Mouse (Mus musculus) left cerebral cortex, postnatal 14 days (tissue): Measurements from ENCODE around the gene Vamp2. TPM values are rescaled to one million over a fixed set of nuclear protein-coding genes. Genes with fewer than 3 reads are reported as not detected.

Source experiments
- DNase-seq, 2 experiments: peaks; one replicate each; pipeline ENCODE4 v3.0.0; 2021 to 2022; ENCODE audit warnings: low spot score in 2 of 2, mixed read lengths in 1 of 2
- intact Hi-C: fragments of 180-260 bp; cut with DNase I; formaldehyde crosslinking; loops from one replicate; pipeline ENCODE4 v1.15.1; 2025
- long read RNA-seq, 2 experiments: library from polyadenylated mRNA; stranded (forward); transcript quantifications; one replicate each; pipeline ENCODE4 v2.0.0; 2021
- total RNA-seq, 2 experiments: library from RNA; stranded (reverse); gene quantifications; 2 replicates each; pipeline ENCODE4 v1.2.3; 2021

The Vamp2 gene
- 1,000 to 10,000 TPM; 1,220 to 1,271 TPM for total RNA-seq
- long read RNA-seq, experiment 1, transcript Vamp2-201 (5 exons, 2,205 nt), result major isoform, 838 of 1,087 reads
- long read RNA-seq, experiment 1, partial matches to known transcripts, result 124 of 1,087 reads
- long read RNA-seq, experiment 1, other reads (novel, unspliced or antisense), result 121 of 1,087 reads
- long read RNA-seq, experiment 2, transcript Vamp2-201 (5 exons, 2,205 nt), result major isoform, 972 of 1,162 reads
- long read RNA-seq, experiment 2, partial matches to known transcripts, result 94 of 1,162 reads
- long read RNA-seq, experiment 2, other reads (novel, unspliced or antisense), result 94 of 1,162 reads

DNA sequence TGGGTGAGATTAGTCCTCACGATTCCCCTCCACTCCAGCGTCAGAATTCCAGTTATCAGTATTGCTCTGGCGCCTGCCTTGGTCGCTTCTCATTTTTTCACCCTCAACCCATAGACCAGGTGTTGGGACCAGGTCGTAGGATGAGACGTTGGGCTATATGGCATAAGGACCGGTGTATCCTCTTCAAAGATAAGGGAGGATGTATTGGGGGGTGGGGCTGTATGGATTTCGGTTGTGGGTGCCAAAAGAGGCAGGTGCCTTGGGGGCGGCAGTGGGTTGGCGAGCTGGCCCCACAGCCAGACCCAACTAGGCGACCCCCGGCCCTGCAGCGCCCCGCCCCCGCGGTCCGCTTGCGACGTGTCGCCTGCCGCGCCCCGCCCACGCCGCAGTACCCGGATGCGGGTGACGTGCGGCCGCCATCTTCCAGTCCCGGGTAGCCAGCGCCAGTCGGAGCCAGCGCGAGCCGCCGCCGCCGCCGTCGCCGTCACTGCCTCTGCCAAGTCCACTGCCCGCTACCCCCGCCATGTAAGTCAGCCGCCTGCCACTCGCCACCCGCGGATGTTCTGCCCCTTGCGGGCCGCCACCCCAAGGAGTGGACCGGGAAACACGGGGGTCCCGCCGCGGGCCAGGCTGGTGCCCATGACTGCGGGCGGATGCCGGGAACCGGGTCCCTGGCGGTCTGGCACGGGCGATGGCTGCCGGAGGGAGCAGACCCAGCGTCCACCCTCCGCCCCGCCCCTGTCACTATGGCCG, at the start of gene Vamp2:
Gene Vamp2, plus strand, starts transcription at position 388 of the 753 bp plus-strand sequence.
- intact Hi-C loops, result no loop called here
- DNase-seq, result peak; percentile 95 to 96

DNA sequence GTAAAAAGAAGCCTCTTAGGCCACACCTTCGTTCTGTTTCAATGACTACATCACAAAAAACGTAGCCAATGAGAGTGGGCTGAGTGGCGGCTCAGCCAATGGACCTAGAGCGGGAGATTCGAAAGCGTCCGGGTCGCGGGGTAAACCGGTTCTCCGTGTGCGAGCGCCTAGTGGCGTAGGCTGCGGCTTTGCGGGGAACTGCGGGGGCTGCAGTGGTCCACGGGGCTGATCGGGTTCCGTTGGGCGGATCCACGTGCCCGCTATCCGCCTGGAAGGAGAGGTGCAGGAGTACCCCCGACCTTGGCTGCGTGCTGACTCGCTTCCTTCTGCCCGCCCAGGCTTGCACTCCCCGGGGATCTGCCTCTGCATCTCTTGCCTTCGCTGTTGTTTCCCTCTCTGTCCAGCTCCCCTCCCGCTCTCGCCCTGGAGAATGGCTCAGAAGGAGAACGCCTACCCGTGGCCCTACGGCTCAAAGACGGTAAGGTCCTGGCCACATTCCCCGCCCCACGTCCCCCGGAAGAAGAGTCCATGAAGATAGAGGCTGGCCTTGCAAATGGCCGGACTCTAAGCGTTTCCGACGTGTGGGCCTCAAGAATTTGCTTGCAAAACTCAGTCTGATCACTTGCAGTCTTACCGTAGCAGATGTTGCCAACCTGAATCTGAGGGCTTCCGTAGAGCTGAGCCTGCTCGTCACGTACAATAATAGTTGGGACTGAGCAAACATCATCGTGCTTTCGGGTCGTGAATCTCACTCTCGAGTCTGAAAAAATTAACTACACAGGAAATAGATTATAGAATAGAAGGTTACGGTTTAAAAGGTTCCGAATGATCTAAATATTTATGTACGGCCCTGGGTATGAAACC, 42.5 kb upstream of the Vamp2 start, which contains the start of gene Aurkb:
Gene Aurkb, plus strand, starts transcription at position 117 of the 864 bp plus-strand sequence.
- intact Hi-C loops, result no loop called here
- DNase-seq, result peak; percentile 76 to 80

DNA sequence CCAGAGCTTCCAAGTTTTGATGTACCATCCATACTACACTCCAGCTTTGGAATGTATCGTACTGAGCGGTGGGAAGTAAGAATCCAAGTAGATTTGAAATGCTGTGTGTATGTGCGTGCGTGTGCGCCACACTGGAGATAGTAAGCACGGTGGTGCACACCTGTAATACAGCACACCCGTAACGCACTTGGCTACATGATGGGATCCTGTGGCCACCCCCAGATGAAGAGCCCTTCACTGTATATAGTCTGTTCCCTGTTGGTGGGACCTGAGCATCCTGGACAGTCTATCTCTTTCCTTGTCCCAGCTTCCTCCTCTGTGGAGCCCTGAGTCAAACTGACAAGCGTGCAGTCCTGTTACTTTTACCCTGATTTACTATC, 41.9 kb upstream of the Vamp2 start:
- DNase-seq, result no peak
- intact Hi-C loops, result no loop called here

DNA sequence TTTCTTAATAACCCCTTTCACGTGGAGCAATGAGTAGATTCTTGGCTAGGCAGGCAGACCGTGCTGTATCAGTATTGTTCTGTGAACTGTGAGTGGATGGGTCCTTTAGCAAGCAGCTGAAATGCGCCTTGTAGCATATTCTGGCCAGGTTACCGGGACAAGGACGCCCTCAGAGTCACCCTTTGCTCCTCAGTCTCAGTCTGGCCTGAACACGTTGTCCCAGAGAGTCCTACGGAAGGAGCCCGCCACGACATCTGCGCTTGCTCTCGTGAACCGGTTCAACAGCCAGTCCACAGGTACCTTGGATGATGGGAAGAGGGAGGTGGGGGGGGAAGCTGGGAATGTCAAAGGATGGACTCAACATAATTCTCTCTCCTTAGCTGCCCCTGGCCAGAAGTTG, 40.7 kb upstream of the Vamp2 start:
- no peak for DNase-seq
- intact Hi-C loops, result no loop called here

DNA sequence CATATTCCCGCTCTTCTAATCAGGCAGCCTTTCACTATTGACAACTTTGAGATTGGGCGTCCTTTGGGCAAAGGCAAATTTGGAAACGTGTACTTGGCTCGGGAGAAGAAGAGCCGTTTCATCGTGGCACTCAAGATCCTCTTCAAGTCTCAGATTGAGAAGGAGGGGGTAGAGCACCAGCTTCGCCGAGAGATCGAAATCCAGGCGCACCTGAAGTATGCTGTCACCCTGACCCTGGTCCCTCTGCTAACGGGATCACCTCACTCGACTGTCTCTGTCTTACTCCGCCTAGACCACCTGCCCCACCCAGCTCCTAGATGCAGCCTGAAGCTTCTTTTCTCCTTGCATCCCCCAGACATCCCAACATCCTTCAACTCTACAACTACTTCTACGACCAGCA, 40.1 kb upstream of the Vamp2 start:
- no peak for DNase-seq
- intact Hi-C loops, result no loop called here

DNA sequence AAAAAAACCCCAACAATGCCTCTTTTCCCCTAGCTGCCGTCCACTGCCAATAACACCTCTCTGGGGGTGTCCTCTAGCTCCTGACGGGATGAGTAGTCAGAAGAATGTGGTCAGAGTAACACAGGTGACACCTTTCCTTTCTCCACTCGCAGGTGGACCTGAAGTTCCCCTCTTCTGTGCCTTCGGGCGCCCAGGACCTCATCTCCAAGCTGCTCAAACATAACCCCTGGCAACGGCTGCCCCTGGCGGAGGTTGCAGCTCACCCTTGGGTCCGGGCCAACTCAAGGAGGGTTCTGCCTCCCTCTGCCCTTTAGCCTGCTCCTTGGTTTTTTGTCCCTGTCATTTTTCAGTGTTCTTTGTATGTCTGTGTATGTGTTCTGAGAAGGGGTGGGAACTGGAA, 37.5 kb upstream of the Vamp2 start:
- DNase-seq, result no peak
- intact Hi-C loops, result no loop called here

DNA sequence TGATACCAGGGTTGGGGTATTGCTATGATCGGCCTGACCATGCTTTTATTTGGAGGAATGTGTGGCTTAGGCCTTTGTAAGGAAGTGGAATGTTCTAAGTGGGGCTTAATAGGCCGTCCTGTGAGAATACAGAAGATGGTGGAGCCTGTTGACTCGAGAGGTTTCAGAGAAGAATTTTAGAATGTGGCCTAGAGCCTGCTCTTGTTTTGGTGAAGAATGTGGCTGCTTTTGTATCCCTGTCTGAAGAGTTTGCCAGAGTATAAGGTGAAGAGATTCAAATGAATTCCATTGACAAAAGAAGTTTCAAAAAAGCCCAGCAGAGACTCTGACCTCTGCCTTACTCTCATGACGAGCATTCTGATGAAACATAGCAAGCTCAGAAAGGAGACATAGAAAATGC, 36.5 kb upstream of the Vamp2 start:
- intact Hi-C loops, result no loop called here
- DNase-seq, result no peak

DNA sequence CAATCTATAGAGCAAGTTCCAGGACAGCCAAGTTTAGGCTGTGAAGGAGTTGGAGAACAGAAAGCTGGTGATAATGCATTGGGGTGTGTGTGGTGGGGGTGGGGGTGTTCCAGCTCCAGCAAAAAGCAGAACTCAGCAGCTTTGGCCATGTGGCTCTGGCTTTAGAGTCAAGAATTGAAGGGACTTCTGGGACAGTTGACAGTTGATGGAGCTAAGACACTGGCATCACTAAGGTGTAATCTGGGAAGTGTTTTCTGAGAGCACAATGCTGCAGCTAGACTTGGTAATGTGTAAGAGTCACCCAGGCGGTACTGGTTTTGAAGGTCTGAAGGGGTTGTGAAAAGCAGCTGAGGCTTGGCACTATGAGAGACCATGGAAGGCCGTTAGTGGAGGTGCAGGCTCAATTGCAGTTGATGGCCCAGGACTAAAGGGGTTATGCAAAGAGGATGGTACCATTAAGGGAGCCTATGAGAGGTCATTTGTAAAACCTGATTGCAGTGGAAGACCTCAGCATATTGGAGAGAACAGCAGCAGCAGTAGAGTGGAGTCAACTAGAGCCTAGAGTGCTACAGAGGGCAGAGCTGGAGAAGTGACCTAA, 35.4 kb upstream of the Vamp2 start:
- DNase-seq, result no peak
- intact Hi-C loops, result no loop called here

DNA sequence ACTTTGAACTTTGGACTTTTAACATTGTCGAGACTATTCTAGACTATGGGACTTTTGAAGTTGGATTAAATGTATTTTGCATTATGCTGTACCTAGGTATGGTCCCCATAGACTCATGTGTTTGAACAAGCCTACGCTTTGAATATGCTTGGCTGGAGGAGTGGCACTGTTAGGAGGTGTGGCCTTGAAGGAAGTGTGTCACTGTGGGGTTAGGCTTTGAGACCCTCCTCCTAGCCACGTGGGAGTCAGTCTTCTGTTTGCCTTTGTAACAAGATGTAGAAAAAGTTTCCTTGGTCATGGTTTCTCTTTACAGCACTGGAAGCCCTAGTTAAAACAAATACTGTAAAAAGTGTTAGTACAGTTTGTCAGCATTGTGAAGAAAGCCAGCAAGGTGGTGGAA, 34.4 kb upstream of the Vamp2 start:
- no peak for DNase-seq
- intact Hi-C loops, result no loop called here

DNA sequence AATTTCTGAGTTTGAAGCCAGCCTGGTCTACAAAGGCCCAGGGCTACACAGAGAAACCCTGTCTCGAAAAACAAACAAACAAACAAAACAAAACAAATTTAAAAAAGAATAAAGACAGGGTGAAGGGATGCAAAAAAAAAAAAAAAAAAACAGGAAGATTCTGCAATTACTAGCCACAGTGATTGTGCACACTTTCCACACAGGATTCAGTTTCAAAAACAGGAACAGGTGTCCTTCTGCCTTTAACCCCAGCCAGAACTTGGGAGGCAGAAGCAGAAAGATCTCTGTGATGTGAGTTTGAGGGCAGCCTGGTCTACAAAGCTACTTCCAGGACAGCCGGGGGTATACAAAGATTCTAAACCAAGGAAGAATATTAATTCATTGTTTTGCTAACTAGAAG, 30.0 kb upstream of the Vamp2 start:
- no peak for DNase-seq
- intact Hi-C loops, result no loop called here

DNA sequence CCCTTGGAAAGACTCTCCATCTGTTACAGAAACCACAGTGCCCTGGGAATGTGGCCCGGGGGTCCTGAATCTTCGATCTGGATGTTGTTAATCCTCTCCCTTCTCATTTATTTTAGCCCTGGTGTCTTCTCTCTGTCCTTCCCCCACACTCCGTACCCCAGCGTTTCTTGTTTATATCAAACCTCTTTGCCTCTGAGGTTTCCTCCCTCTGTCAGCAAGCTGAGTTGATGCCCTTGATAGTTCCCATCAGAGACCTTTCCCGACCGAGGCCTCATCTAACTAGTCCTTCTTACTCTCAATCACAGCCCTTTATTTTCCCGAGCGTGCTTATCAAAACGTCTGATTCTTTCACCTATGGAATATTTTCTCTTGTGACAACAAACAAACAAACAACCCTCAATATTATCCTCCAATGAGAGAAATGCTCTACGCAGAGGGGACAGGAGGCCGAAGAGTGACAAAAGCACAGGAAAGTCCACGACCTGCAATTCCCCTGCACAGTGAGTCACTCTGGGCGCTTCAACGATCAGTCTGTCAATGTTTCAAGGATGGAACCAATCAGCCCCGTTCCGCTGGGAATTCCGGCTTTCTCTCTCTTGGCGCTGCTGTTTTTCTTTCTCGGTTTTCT, 29.4 kb upstream of the Vamp2 start:
- intact Hi-C loops, result no loop called here
- DNase-seq, result no peak

DNA sequence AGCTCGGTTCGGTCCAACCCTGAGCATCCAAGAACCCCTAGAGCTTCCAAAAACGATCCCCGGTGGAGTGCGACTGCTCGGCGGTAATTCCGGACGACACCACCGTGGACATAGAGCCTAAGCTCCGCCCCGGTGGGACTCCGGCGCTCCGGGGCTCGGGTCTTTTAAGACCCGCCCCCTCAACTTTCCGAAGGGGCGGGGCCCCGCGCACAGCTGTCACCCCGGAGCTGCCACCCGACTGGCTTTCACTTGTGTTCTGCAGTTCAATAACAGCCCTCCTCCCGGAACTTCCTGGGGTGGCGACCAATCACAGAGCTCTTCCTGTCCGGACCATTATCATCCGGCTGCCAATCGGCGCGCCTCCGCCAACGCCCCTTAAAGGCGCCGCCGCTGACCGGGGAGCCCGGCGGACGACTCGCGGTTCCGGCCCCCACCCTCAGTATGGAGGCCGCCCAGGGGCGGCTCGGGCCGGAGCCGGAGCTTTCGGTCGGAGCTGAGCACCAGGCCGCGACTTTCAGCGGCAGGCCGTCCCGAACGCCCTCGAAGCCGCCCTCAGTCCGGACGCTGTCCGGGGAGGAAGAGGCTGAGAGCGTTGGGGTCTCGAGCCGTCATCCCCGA, 28.8 kb upstream of the Vamp2 start, which contains the start of gene Borcs6:
Gene Borcs6, plus strand, starts transcription at position 361 of the 618 bp plus-strand sequence.
- intact Hi-C loops, result no loop called here
- DNase-seq, result peak; percentile 96 to 99

DNA sequence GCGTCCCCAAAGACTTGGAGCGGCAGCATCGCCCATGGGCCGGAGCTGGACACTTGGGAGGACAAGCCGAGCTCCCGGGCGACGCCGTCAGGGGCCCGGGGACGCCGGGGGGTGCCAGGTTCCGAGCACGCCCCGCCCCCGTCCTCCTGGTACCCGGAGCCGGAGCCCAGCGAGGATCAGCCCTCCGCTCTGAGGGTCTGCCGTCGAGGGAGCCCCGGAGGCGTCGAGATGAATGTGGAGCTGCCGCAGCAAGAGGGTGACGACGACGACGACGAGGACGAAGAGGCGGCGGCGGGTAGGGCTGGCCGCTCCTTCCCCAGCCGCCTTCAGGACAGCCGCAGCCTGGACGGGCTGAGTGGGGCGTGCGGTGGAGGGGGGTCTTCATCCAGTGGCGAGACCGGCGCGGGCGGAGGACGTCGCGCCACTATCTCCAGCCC, 28.3 kb upstream of the Vamp2 start:
- DNase-seq, result peak in 1 of 2 experiments; percentile 50
- intact Hi-C loops, result loop anchor here (10.0 kb wide), 1 partner anchor 185 kb away; no protein-coding TSS in a partner anchor

DNA sequence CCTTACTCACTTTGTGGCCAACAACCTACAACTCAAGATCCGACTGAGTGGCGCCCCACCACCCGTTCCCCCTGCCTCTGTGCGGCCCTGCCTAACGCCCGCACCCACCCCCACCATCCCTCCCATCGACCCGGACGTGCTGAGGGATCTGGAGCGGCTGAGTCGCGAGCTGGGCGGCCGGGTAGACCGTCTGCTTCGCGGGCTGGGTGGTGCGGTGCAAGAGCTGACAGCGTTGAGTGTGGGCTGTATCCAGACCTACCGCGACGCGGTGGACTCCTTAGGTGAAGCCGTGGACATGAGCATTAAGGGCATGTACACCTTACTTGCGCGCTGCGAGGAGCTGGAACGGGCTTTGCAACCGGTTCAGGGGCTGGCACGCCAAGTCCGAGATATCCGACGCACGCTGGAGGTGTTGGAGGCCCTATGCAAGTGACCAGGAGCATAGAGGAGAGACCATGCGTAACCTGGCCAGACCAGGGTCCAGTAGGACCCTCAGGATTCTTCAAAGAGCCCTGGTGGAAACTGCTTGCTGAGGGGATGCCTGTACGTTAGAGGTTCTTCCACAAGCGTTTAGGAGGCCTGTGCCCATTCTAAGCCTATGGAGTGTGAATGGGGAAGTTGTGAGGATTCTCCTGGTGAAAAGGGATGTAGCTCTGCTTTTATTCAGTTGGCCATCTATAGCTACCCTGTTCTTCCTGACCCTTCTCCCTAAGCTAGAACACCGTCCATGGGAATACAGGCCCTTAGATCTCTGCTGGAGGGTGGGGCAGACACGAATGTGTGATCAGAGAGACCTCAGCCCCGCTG, 27.6 kb upstream of the Vamp2 start:
- intact Hi-C loops, result loop anchor here (10.0 kb wide), 1 partner anchor 184 kb away; no protein-coding TSS in a partner anchor
- DNase-seq, result no peak

DNA sequence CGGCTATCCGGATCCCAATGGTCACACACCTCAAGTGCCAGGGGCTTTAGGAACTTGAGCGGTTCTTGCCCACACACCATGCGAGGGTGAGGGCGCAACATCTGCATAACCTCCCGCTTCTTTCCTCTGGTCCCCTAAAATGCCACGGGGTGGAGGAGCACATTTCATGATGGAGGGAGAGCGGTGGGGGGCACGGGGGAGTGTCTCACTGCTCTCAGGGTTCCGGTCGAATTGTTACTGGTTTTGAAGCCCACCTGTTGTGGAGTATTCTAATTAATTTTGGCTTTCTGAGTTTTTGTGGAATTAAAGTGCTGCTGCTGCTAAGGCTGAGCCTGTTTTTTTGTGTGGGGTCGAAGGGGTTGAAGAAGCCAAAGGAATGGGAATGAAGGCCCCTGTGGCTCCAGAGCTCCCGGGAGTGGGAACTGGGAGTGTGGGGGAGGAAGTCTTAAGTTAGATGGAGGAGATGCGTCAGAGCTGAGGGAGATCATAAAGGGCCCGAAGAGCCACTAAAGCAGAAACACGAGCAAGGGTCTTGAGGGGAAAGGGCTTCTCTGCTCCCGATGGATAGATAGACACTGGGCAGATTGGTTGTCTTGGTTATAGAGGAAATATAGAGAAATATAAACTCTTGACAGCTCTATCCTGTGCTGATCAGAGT, 26.9 kb upstream of the Vamp2 start:
- DNase-seq, result no peak
- intact Hi-C loops, result loop anchor here (10.0 kb wide), 1 partner anchor 183 kb away; no protein-coding TSS in a partner anchor

DNA sequence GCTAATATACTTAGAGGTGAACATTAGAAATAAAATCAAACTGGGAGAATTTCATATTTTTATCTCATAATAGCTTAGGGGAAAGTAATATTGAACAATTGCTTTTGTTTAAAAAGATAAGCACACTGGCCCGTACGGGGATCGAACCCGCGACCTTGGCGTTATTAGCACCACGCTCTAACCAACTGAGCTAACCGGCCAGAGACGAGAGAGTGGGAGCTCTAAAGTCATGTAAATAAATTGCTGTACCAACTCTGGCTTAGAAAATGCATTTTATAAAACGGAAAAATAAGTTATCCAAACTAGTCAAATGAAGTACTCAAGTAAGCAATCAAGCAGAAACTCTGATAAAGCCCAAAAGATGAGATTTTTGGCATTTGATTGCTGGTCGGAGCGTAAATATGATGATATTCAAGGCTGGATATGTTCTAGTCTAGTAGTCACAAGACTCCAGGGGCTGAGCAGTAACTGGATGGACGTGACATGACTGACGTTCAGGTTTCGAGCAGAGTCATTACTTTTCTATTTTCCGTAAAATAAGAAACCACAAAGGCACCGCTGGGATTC, 26.0 kb upstream of the Vamp2 start:
- DNase-seq, result peak; percentile 72 to 89
- intact Hi-C loops, result loop anchor here (2.0 to 10.0 kb wide), 3 partner anchors 21 to 183 kb away; partner anchors contain the start of gene Aloxe3
